Mouse (Mus musculus) megakaryocyte, embryonic 14.5 days (primary cell): ENCODE results near the gene B4galt4.

Source experiments
- FLI1 ChIP-seq: IDR thresholded peaks from 2 replicates; pipeline ENCODE4 v1.6.1; 2012; ENCODE audit warnings: low read length, inconsistent platforms, mixed read lengths
- GATA1 ChIP-seq: IDR thresholded peaks from 3 replicates; pipeline ENCODE4 v1.6.1; 2012; ENCODE audit warnings: mixed read lengths, low read length, inconsistent platforms, borderline replicate concordance

DNA sequence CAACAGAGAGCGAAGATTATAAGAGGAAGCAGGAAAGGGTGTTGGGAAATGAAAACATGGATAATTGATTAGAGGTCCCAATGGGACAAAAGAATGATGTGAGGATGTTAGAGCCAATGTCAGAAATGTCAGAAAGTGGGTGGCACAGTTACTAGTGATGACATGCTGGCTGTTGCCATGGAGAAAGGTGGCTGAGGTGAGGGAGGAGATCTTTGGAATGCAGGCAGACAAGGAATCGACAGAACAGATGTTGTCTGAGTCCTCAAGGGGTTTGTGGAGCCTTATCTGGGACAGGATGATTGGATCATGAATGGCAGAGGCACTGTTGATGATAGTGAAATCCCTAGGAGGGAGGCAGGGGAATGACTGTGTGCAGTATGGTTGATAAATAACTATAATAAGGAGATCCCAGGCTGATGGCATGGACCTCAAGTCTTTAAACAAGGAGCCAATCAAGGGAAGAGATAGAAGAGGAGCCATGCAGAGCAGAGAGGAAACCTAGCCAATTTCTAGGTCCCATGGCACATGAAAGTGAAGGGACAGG is 40.5 kb downstream of the B4galt4 start:
- TF ChIP-seq FLI1 (no peak), GATA1 (no peak)
